Mouse (Mus musculus) stomach, embryonic 14.5 days (tissue): Measurements from ENCODE around the gene Rims4. TPM values are rescaled to one million over a fixed set of nuclear protein-coding genes. Genes with fewer than 3 reads are reported as not detected.

ENCODE experiments used
- polyA plus RNA-seq: library from polyadenylated mRNA; unstranded; fragments of >200 nt; fragmentation: Nextera tagmentation; extraction: Ambion mirVana; gene quantifications from 2 replicates; pipeline ENCODE4 v1.2.1, GENCODE M21; 2014

Gene Rims4
- polyA plus RNA-seq, 1 experiment from 2014 or later = 0.06 TPM

Other genes with a start within 250 kb of the Rims4 start
- gene Ada, start 168.4 kb downstream of the Rims4 start, polyA plus RNA-seq = 6.8 and 6.9 TPM in 2 replicates
- 0.14 and 0.52 TPM in 2 replicates for gene Ccn5, start 97.8 kb downstream of the Rims4 start, polyA plus RNA-seq
- gene Kcnk15, start 65.0 kb downstream of the Rims4 start, polyA plus RNA-seq = not detected in 2 replicates
- gene Ywhab, start 76.3 kb upstream of the Rims4 start, polyA plus RNA-seq = 293 and 295 TPM in 2 replicates
- 1.5 and 1.6 TPM in 2 replicates for gene Pabpc1l, start 106.8 kb upstream of the Rims4 start, polyA plus RNA-seq
- 26.3 and 30.7 TPM in 2 replicates for gene Stk4, start 151.6 kb upstream of the Rims4 start, polyA plus RNA-seq
- 61.5 and 67.7 TPM in 2 replicates for gene Tomm34, start 152.5 kb upstream of the Rims4 start, polyA plus RNA-seq